Mouse (Mus musculus) left cerebral cortex, adult 8-10 months (tissue): ENCODE measurements around the gene Pelo. TPM values are rescaled to one million over a fixed set of nuclear protein-coding genes. Genes with fewer than 3 reads are reported as not detected.

Source experiments
- DNase-seq, 2 experiments: peaks; one replicate each; pipeline ENCODE4 v3.0.0; 2022; ENCODE audit warnings: low spot score in 2 of 2
- total RNA-seq, 4 experiments: library from RNA; stranded (reverse); gene quantifications; 2 replicates each; pipeline ENCODE4 v1.2.4; 2022

The Pelo gene
- total RNA-seq, 4 experiments from 2014 or later: 19.8 to 22.2 (median 22.0) TPM

DNA sequence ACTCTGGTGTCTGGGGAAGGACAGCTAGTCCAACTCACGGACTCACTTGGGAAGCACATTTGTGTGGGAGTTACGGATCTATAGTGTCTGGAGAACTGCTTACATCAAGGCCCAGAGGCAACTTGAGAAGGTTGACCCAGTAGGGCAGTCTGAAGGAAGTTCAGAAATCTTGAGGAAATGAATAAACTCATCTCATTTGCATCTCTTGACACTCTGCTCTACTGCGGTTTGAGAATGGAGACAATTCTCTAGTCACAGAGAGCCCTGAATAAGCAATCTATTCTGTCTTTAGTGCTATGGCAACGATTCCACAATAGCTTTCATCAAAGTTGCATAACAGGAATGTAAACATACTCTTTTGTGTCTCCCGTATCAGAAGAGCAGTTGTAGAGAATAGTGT, 7.0 kb upstream of the Pelo start:
- DNase-seq: no peak

GRCm38 (mm10) chr13:115096216-115096615, 6.2 kb upstream of the Pelo start:
- no peak for DNase-seq

DNA sequence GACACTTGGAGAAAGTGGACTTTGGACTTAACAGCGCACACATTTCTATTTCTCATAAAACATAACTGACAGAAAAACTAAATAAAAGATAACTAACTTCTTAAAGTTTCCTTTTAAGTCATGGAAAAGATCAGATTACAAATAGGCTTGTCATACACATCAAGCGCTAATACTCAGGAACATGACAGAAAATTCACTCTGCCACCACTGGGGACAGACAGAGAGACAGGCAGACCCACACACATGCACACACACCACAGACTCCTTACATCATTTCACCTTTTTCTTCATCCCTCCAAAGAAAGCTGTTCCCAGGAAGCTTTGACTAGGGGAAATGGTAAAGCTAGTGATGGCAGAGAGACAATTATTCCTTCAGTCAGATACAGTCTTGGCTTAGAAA, 5.4 kb upstream of the Pelo start:
- no peak for DNase-seq

DNA sequence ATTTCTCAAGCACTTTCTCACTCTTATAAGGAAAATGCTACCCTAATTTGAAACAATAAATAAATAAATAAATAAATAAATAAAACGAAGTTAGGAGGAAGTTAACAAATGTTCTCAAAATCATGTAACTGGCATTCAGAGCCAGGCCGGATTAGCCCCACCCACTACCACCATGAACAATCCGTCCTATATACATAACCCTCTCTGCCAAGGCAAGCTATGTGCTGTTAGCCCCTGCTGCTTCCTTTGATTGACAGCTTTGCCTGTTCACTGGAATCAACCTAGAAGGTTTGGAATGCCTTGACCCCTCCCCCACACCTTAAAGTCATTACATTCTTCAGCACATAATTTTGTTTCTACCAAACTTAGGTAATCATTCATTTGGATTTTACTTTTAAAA, 1.5 kb upstream of the Pelo start:
- DNase-seq: no peak

DNA sequence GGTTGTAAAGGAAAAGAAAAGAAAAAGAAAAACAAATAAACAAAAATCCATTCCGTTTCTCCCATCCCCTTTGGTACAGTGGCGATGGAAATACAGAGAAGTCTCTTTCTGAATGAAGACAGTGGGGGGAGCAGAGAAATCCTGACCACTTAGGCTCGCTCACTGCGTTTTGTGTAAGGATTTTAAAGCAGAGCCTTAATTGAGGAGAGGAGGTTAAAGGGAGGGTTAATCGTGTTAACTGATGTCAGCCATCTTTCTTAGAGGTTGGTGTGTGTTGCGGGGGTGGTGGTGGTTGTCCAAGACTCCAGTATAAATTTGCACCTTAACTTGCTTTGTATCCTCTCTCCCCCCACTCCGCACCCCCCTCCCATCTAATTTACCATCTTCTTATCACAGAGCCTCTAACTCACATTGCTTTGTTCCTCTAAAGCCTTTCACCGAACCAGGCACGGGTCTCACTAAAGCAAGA, 1.0 kb upstream of the Pelo start:
- DNase-seq: no peak

DNA sequence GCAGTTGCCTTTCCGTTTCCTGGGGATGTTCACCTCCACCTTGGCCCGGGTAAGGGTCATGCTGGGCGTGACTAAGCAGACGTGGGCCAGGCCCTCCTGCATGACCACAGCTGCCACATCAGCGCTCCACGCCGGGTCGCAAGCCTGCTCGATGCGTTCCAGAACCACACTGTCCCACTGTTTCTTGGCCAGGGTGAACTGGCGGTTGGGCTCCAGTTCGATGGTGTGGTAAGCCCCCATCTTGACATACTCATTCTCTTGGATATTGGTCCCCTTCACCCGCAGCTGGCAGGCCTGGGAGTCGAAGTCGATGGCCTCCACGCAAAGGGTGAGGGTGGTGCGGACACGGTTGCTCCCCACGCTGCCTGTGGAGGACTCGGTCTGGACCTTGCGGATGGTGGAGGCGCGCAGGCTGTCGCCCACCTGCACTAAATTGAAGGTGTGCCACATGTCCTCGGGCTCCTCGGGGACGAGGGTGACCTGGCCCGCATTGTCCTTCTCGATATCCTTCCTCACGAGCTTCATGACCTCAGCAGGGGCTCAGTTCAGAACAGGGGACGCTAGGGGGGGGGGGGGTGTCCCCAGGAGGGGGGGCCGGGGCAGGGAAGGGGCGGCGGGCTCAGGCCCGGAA, 476 bp downstream of the Pelo start:
- DNase-seq: peak in 1 of 2 experiments; percentile 17

- DNase-seq: no peak
Observed at GRCm38 (mm10) chr13:115089020-115089394, 979 bp downstream of the Pelo start.

DNA sequence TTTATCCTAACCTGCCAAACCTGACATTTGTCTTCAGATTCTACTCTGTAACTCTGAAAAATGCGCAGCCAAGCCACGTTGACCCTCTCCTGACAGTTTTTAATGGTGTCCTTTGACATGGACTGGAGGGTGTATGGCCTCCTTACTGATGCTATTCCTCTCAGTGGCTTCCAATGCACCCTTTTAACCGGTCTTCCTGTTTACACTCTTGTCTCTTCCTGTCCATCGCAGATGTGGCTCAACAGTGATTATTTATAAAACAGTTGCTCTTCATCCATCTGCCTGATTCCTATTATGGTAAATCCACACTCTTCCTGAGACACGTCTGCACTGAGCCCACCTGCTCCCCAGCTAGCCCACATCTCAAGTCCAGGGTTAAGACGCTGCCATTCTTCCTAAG, 4.0 kb downstream of the Pelo start:
- no peak for DNase-seq

DNA sequence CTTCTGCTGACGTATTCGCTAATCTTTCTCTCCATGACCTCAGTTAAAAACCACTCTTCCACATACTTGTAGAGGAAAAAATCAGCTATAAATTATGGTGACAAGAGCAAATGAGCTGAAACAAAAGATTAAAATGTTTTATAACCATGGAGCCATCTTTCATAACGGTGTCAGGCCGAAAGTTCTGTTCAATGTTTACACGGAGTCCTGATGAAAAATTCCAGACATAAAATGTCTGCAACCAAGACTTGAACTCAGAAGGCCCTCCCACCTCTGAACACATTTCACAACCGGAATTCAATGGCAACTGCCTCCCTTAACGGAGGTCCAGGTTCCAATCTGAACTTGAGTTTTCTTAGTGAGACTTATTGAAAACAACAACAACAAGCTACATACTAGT, 7.6 kb downstream of the Pelo start:
- no peak for DNase-seq

- DNase-seq: no peak
Observed at GRCm38 (mm10) chr13:115079996-115080585, 9.9 kb downstream of the Pelo start.

DNA sequence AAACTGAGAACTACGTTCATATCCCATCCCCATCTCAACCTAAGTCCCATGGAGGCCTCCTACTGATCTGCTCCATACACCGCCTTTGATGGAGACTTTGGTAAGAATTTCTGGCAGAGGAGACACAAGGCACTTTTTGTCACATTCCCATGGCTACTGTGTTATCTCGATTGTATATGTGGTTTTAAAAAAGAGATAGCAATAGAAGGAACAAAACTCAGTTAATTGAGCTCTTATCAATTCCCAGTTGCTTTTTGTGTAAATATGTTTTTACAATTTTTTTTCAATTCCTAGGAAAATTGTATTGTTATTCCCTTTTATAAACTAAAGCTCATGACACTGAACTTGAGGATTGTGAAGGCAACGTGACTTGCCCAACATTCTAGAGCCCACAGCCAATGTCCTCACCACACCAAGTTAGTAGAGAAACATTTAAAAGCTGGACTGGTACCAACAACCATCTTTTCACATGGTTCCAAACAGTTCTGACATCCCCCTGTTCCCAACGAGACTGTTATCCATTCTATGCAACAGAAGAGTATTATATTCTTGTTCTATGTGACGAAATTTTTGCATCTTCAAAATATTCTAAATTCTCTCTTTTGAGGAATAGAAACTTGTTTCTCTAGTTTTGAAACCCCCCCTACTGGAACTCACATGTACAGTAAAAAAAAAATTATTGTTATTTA, 10.8 kb downstream of the Pelo start:
- no peak for DNase-seq

- DNase-seq: no peak
Observed at GRCm38 (mm10) chr13:115077346-115078134, 12.4 kb downstream of the Pelo start.

DNA sequence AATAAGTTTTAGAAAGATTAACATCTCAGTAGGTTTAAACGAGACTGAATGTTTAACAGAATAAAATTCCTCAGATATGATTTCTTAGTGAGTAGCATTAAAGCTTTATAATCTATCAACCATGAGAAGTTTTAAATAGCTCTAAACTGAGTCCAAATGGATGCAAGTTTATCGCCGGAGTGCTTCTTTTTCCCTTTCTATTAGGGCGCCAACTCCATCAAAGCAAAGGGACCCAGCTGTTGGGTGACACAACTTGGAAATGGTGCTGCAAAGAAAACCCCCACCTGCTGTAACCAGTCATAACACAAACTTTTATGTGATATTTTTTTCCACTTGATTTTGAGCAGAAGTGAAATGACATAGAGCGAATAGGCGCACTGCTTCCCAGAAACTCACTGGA, 17.6 kb downstream of the Pelo start:
- DNase-seq: no peak

DNA sequence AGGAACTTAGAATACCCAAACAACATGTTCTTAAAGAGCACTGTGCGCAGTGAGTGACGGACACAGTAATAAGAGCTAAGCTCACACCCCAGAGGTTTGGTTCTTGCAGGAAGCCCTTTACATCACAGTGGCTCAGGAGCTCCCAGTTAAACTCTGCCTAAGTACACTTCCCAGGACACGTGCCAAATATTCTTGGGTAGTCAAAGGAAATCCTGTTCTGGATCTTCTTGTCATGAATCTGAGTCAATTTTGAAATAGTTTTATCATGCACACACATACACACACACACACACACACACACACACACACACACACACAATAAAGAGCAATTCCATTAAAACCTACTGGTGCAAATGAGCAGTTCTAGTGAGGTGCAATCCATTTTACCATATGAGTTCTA, 18.6 kb downstream of the Pelo start:
- DNase-seq: no peak

- no peak for DNase-seq
Observed at GRCm38 (mm10) chr13:115067968-115068330, 22.0 kb downstream of the Pelo start.

DNA sequence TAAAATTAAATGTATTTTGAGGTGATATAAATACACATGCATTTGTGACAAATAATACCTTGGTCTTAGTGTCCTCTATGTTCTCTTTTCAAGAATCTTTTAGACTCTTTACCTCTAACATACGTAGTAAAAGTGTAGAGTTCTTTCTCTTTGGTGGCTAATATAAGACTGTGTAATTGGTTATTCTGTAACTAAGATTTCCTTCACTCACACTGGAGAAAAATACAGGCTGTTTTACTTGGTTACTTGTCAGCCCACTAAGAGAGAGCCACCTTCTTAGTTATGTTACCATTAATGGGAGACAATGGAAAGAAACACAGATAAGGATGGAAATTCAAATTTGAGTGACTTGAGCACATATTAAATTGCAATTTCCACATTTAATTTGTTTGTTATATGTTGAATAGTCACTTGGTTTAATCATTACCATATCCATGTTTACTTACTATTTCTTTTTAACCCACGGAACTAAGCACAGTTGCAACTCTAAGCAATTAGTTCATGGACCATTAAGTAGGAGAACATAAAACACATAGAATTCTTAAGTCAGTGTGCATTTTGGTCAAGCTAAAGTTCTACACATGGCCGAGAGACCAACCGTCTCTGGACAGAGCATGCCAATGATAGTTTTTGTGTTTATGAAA, 22.5 kb downstream of the Pelo start:
- DNase-seq: no peak

DNA sequence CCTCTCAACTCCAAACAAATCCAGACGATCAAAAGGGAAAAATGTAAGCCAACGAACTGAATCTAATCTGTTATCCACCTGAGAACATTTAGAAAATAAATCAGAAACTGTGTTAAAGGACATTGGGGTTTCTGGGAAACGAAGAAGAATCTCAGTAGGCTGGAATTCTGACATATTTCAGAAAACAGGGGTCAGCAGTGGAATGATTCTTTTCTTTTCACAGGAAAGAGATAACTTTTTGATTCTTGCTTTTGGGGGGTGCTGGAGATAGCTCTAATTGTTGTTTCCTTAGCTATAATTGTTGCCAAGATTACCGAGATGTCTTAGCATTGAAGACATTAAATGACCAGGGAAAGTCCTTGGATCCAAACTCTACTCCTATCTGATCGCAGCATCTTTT, 32.4 kb downstream of the Pelo start:
- no peak for DNase-seq

GRCm38 (mm10) chr13:115054783-115055182, 35.2 kb downstream of the Pelo start:
- DNase-seq: no peak

GRCm38 (mm10) chr13:115052568-115052967, 37.4 kb downstream of the Pelo start:
- DNase-seq: peak in 1 of 2 experiments; percentile 38

GRCm38 (mm10) chr13:115050660-115051559, 39.1 kb downstream of the Pelo start:
- DNase-seq: no peak

DNA sequence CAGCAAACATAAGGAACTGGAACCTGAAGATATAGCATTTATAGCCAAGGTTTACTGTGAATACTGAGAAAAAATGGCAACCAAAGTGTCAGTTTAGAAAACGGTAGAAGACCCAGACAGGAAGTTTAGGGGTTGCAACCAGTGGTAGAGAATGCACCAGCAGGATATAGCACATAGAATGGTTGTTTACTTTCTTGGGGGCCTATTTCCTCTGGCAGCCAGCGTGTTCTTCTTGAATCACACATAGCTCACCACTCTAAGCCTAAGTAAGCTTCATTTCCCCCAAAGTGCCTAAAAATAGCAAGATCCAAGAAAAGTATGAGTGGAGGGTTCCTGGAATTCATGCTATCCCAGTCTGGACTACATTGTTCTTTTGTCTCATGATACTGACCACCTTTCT, 47.3 kb downstream of the Pelo start:
- DNase-seq: no peak
